Mouse (Mus musculus) gastrocnemius, adult 8-10 months (tissue): ENCODE data around the gene Actn4. TPM values are rescaled to one million over a fixed set of nuclear protein-coding genes. Genes with fewer than 3 reads are reported as not detected.

Experiments used
- DNase-seq, 2 experiments: peaks; one replicate each; pipeline ENCODE4 v3.0.0; 2022; ENCODE audit warnings: low spot score in 2 of 2
- total RNA-seq, 4 experiments: library from RNA; stranded (reverse); gene quantifications; 2 replicates each; pipeline ENCODE4 v1.2.4; 2022

Gene Actn4
- total RNA-seq, 4 experiments from 2014 or later: 21.3 to 36.9 (median 28.2) TPM

DNA sequence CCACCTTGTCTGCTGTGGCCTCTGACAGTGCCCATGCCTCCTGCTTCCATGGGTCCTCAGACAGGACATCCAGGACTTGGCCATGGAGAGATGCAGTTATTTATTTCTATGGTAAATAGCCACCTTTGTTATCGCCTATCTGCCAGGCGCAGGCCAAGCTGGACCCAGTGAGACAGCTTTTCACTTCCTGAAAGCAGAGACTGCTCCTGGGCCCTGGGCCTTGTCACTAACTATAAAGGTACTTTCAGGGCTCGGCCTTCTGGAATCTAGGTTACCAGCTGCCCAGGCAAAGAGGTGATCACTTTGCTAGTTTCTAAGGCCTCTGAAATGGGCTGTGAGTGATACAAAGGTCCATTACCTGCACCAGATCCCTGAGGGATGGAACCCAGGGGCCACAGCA lies 37.3 kb downstream of the Actn4 start:
- peak in 1 of 2 experiments; percentile 29 for DNase-seq

DNA sequence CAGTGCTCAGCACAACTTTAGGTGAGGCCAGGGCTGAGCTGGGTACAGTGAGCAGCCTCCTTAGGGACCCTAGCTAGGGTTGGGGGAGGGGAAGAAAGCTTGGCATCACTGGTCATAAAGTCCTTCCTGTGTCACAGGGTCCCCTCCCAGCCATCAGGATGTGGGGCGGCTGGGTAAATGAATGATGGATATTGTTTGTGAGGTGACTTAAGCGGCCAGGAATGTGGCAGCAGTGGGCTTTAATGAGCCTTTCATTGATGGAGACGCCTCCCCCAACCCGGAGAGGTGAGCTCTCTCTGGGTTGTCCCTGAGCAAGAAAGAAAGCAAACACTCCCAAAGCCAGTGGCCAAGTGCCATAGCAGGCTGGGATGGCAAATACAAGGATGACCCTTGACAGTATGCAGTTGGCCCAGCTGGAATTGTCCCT lies 38.3 kb downstream of the Actn4 start:
- no peak for DNase-seq

- no peak for DNase-seq
These were observed 39.5 kb downstream of the Actn4 start for GRCm38 (mm10) chr7:28922606-28923005.

DNA sequence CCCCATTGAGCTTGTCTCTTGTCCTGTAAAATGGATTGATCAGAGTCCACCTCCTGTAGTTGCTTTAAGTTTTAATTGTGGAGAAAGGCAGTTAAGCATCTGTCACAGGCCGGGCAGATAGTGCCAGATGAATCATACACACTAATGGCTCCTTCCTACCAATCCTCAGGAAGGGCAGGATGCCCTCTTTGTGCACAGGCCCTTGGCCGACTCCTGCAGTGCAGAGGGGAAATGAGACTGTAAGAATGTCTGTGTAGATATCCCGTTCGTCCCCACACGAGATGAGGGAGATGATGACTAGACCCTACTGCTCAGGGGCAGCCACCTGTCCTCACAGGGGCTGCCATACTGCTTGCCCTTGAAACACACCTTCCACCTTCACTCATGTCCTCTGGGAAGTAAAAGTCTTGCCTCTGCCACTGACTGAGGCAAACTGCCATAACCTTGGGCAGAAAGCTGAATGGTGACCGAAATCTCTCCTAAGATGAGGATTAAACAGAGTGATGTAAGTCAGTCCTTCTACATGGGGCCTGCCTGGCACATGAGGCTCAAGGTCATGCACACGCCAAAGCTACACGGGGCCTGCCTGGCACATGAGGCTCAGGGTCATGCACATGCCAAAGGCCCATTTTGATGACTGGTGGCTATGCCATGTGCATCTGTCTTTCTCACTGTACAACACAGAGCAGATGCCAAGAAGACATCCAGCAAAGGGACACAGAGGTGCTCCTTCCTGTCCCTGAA lies 40.2 kb downstream of the Actn4 start:
- DNase-seq: no peak

GRCm38 (mm10) chr7:28921178-28921577 lies 41.0 kb downstream of the Actn4 start:
- DNase-seq: no peak

DNA sequence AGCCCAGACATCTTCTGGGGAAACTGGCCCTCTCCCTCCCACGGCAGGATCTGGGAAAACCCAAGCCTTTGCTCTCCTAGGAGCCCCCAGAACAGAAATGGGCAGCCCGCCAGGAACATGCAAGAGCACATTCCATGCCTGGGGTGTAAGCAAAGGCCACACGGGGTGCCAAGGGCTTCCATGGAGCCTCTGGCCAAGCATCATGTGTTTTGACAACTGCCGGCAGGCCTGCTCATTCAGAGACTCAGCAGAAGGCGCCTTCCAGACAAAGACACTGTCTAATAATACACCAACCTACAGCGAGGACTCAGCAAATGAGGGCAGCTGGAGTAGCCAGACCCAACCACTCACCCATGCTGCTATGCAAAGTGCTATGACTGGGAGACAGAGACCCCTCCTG lies 42.3 kb downstream of the Actn4 start:
- peak; percentile 54 to 67 for DNase-seq

GRCm38 (mm10) chr7:28918540-28918939 lies 43.6 kb downstream of the Actn4 start:
- no peak for DNase-seq

DNA sequence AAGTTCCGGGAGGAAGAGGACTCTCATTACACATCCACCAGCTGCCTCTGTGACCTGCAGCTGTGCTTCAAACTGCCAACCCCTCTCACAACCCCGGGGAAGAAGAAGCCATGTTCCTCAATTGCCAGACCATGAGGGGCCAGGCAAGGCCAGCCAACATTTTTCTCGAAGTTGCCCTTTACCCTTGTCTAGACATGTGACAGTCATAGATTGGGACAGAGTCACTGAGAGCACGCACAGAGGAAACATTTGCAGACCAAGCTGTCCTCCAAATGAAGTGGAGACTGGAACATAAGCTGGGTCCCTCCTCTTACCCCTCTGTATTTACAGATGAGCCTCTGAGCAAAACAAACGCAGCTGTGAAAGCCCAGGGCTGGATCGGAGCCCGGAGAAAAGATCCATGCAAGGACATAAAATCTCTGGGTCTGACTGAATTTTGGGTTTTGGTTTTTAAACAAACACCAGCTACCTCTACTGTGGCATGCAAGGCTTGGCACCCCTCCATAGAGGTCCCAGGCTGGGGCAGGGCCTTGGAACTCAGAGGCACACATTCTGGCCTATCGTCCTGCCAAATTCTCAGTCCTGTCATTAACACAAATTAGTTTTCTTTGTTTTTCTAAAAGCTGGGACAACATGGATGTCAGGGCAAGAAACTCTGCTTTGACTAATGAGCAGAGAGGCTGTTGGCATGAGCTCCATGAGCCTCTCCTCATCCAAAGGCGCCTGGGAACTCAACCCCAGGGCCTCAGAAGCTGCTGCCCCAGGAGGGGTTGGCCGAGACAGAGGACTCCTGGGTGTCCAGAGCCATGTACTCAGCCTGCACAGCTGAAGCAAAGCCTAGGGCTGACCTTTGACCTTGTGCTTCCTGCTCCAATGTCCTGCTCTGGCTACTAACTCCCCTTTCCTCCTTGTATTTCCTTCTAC lies 44.4 kb downstream of the Actn4 start:
- peak; percentile 52 to 66 for DNase-seq

- DNase-seq: no peak
These were observed 45.6 kb downstream of the Actn4 start for GRCm38 (mm10) chr7:28916491-28916890.

DNA sequence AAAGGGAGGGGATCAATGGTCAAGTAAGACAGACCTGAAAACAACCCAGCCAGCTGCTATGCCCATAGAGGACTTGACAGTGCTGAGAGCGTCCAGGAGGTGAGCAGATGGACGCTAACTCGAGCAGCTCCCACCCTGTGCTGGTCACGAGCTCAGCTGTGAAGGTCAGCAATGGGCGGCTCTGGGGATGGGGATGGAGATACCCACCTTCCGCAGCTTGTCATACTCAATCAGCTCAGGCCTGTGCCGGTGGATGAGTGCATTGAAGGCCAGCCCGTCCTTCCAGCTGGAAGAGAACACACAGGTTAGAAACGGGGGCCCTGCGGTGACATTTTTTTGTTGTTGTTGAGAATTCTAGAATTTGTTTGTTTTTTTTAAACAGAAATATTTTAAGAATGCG lies 49.0 kb downstream of the Actn4 start:
- DNase-seq: no peak

- DNase-seq: peak; percentile 27 to 45
These were observed 50.5 kb downstream of the Actn4 start for GRCm38 (mm10) chr7:28911632-28912031.

- no peak for DNase-seq
These were observed 54.9 kb downstream of the Actn4 start for GRCm38 (mm10) chr7:28907195-28907594.

DNA sequence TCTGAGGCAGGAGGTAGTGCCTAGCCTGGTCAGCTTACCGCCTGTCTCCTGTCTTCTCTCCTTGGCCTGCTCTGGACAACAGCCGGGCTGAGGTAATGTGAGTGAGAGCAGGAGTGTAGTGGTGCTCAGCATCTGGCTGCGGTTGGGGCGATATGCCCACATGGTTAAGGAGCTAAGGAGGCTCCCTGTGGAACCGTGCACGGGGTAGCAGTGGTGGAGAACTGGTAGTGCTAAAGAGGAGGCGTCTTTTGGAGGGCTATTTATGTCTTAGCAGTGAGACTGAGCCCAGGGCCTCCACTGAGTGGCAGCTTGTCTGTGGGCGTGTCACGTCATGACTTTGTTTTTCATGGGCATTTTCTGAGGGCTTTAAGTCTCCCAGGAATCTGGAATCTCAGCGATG lies 58.4 kb downstream of the Actn4 start:
- DNase-seq: no peak

GRCm38 (mm10) chr7:28902809-28903208 lies 59.3 kb downstream of the Actn4 start:
- no peak for DNase-seq

DNA sequence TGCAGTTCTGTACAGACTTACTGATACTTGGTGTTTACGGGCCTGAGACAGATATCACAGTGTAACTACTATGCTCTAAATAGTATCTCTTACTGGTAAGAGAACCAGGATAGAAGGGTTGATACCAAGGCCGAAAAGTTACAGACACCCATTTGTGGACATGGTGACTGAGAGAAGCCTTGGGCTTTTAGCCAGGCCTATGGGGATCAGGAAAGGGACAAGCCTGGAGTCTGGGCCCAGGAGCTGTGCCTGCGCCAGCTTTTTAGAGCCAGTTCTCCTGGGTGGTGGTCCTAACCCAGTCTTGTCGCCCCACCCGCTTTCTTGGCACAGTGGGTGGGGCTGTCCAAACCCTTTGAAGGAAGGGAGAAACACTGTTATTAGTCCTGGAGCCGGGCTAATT lies 60.0 kb downstream of the Actn4 start:
- no peak for DNase-seq

GRCm38 (mm10) chr7:28901311-28902125 lies 60.6 kb downstream of the Actn4 start:
- peak in 1 of 2 experiments; percentile 40 for DNase-seq

GRCm38 (mm10) chr7:28899972-28900371 lies 62.2 kb downstream of the Actn4 start:
- no peak for DNase-seq

- DNase-seq: no peak
These were observed 64.5 kb downstream of the Actn4 start for GRCm38 (mm10) chr7:28897661-28898060.

- DNase-seq: no peak
These were observed 67.2 kb downstream of the Actn4 start for GRCm38 (mm10) chr7:28894942-28895341.

DNA sequence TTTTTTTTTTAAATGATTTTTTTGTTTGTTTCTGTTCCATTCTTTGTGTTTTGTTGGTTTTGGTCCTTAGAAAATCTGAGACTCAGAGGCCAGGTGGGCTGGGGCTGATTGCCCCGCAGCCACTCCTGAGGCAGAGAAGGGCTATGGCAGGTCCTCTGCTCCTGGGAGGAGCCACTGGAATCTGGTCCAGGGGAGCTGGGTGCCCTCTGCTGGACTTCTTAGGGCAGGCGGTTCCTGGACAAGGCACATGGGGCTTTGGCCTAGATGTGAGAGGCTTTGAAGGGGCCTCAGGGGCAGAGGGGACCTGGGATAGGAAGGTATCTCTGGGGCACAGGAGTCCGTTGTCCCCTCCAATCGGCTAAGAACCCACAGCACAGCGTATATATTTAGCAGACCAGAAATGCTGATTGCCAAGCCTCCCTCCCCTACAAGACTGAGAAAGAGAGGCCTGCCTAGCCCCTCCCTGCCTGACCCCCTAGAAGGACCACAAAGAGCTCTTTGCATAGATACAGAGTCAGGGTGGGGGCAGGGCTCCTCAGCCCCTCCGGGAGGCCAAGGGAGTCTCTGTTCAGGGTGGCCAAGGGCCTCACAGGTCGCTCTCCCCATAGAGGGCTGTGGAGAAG lies 68.4 kb downstream of the Actn4 start:
- no peak for DNase-seq

GRCm38 (mm10) chr7:28892601-28893000 lies 69.5 kb downstream of the Actn4 start:
- DNase-seq: no peak
